Mouse (Mus musculus) spleen, adult 2 months (tissue): ENCODE measurements at regions not wholly inside any gene's neighbourhood (a gene's known extent, or its start where the extent isn't known, plus 50 kb on each side); places are given as distances from the start of the nearest gene placed in this dataset.

Experiments used
- CTCF ChIP-seq: fragments of 200-500 bp; IDR thresholded peaks from 2 replicates; pipeline ENCODE4 v1.5.1; 2011; ENCODE audit warnings: mild to moderate bottlenecking, inconsistent platforms; ENCODE audit not compliant: insufficient read depth, insufficient read length, insufficient replicate concordance; ENCODE audit errors: extremely low read depth
- POLR2A ChIP-seq: fragments of 200-500 bp; IDR thresholded peaks from 2 replicates; pipeline ENCODE4 v1.6.1; 2011; ENCODE audit warnings: low read depth, low read length, inconsistent platforms

GRCm38 (mm10) chr7:111355088-111355656, 272.3 kb upstream of the Eif4g2 start:
- TF ChIP-seq POLR2A (no peak), CTCF (no peak)
